Mouse (Mus musculus): ENCODE measurements at regions not wholly inside any gene's neighbourhood (a gene's known extent, or its start where the extent isn't known, plus 50 kb on each side); places are given as distances from the start of the nearest gene placed in this dataset.

DNA sequence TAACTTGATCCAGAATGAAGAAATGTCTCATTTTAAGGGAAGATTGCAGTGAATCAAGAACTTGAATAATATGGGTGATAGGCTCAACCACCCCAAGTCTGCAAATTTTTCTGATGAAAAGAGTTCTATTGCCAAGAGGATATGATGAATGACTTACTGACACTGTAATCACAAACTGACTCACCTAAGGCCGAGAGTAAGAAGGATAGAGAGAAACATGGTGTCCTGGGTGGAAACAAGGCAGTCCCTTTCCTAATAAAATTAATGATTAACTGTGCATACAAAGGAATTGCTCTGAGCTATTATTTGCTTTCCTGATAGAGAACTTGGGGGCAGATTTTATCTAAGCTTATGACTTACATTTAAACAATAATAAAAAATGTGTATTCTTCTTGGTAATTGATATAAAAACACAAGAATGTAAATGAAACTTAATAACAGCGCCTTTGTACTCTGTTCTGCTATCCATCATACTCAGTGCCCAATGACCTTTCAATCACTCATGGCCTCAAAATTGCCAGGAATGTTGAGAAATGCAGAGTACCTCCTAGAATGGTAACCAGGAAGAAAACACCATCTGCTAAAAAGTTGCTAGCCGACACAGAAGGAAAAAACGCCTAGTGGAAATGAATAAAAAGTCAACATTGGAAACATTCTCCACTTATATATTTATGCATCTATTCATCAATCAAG is 606.7 kb downstream of the Efnb2 start:
- no peak for DNase-seq (ENCODE audit: low read depth)

DNA sequence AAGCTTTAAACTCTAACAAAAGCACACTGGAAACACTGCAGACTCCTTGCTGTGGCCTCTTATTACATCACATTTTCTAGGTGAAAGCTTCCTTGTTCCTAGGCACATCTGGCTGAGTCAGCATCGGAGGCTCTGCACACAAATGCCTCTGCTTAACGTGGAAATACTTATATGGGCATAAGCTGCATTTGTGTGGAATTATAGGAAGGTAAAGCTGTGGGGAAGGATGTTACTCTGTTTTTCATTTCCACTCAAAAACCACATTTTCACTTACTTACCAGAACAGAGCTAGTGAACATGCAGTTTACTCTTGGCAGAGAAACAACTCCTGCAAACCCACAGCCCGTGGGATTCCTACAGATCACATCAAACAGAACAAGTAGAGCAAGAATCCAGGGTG is 609.9 kb downstream of the Efnb2 start:
- peak; percentile 69 for DNase-seq (ENCODE audit: low read depth)

DNA sequence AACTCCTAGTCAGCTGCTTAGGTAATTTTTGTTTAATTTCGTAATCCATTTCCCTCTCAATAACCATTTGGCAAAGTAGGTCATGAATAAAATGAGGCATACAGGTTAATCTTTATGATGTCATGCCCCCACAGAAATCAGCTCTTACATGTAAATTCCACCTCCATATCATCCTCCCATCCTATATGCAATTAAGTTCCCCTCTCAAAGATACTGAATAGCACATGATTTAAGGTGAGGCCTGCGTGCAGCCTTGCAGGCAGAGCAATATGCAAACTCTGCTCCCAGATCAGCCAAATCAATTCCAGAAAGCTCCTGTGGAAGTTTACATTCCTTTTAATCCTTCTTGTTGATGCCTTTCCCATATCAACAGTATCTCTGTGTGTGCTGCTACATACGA is 610.3 kb downstream of the Efnb2 start:
- DNase-seq (ENCODE audit: low read depth) = no peak

DNA sequence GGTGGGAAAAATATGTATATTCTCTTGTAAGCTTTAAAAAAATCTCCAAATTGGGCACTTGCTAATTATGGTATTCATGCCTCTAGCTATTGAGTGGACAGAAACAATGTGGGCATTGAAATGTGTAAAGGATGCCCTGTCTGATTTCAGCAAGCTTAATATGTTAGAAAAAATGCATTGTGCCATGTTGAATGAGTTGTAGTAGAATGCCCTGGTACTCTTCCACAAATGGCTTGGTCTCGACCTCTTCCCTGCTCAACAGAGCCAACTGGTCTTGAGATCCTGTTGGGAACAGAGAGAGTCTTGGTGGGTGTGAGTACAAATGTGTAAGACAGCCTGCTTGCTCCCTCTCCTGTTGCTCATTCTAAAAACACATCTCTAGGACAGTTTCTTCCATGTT is 616.1 kb downstream of the Efnb2 start:
- no peak for DNase-seq (ENCODE audit: low read depth)

DNA sequence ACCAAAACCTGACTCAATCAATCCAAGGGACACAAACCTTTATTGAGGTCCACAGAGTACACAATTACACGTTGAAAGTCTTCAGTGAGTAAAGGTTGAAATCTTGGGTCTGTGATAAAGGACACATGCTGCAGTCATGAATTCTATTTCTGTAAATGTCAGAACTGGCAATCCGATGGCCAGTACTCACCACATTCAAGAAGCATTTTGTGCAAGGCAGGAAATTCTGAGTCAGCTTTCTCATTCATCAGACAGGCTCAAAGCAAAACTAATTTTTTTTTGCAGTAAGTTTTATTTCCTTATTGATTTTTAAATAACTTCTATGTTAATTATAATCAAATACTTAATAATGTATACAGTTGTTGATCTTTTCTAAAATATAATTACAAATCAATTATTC is 616.7 kb downstream of the Efnb2 start:
- DNase-seq (ENCODE audit: low read depth) = peak; percentile 52

DNA sequence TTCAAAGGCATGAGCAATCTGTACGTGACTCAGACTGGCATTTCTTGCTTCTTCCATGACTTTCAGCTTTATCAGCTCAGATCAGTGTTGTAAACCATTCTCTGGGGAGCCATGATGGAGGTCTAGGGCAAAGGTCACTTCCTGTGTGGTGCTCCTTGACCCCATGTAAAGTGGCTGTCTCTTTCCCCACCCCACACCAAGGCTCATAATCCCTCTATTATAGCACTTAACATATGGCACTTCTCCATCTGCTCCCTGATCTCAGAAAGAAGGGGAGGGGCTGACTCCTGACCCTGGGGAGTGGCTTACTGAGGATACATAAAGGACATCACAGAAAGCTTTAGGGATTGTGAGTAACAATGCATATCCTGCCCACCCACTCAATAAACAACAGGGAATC is 623.1 kb downstream of the Efnb2 start:
- peak; percentile 9 for DNase-seq (ENCODE audit: low read depth)

DNA sequence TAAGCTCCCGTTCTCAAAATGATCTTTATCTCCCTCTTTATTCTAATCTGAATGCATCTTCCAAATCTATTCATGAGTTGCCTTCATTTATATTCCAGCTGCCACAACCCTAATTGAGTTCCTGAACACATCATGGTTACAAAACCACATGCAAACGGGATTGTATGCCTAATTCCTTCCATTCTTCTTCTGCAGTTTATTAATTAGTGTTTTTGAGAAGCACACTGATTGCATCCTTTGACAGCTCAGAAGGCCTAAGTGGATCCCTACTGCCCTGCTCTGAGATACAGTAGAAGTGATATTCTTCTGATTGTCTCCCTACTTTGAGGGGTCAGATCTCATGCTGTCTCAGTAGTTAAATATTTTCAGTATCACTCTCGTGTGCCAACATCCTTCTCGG is 649.9 kb downstream of the Efnb2 start:
- no peak for DNase-seq (ENCODE audit: low read depth)

DNA sequence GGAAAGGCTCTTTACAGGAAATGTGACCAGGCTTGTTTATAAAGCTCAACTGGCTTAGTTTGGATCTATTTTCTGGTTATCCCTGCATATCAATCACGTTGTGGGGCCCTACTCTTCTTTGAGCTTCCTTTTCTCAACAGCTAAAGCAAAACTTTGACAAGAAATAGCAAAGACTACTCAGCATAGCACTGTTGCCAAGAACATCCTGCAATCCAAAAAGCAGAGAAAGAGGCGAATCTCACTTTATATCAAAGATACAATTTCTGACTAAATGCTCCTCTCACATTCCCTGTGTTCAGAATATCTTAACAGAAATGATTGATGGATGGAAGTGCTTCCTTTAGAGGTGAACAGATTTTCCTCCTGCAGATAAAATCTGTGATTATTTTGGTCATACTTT is 666.1 kb downstream of the Efnb2 start:
- no peak for DNase-seq (ENCODE audit: low read depth)

DNA sequence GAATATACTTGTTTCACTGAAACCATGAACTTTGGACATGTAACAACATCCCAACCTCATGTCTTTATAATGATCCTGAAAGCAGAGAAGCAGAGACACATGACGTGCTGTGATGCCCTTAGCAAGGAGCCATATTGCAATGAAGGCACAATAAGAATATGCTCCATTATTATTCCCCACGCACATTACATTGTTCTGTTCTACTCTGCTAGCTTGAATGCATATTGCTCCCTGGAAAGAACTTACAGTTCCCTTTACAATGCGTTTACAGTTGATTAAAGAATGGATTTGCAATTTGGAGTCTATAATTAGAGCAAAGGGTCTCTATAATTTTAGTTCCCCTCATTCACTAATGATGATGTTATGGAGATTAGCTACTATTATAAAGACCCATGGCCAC is 672.2 kb downstream of the Efnb2 start:
- no peak for DNase-seq (ENCODE audit: low read depth)

DNA sequence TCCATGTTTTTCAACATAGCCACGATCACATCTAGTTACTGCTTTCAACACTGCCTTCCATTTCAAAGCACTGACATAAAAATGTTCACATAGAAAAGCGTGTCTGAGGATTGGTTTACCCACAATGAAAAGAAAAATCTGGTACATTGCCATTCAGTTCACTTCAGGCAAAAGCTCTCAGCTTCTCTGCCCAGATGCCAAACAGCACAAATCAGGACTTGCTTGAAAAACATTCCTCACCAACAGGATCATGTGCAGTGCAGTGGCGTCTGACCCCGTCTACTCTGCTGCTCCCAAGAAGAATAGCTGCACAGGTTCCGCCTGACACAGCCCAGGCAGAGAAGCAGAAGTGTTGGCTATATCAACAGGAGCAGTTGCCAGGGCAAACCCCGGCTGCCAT is 684.0 kb downstream of the Efnb2 start:
- no peak for DNase-seq (ENCODE audit: low read depth)

DNA sequence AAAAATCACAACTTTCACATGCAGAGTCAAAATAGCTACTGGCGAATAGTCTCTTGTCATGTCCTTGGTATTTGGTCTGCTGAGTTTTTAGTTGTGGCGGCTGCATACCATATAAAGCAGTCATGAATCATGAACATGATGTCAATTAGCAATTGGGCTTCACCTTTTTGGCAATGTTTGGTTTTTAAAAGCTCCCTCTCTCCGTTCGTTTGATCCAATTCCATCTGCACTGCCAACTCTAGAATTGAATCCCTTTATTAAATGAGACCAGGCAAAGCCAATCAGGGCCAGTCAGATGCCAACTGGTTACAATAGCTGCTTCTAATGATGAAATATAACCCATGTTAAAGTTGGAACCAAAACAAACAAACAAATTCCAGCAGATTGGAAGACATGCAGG is 687.3 kb downstream of the Efnb2 start:
- DNase-seq (ENCODE audit: low read depth) = no peak

DNA sequence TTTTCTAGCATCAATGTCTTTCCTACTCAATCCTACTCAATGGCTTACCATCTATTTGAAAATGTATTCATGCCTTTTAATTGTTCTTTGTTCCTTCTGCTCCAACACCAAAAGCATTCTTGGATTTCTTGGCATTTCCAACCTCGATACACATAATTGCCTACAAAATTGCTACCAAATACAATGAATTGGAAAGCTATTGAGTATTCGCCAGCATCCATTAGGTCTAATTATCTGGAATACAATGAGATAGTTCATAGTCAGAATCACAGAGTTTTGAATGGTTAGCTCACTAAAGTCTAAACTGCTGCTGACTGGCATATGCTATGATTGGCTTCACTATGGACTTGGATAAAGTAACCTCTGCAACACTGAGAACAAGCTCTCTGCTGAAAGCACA is 696.8 kb downstream of the Efnb2 start:
- no peak for DNase-seq (ENCODE audit: low read depth)

DNA sequence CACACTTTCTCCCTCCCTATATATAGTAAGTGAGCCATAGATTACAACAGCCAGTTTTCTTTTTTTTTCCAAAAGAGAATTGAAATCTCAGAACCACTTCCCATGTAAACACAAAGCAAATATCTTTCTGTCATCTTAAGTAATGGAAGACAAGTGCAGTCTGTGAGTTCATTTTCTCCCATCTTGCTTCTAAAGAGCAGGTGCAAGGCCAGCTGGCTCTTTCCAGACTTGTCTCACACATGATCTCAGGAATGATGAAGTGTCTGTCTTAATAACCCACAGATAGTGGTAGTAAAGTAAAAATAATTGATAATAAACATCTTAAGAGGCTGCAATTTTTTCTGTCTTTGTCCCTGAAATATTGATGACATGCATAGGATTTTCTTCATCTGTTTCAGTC is 704.3 kb downstream of the Efnb2 start:
- no peak for DNase-seq (ENCODE audit: low read depth)

DNA sequence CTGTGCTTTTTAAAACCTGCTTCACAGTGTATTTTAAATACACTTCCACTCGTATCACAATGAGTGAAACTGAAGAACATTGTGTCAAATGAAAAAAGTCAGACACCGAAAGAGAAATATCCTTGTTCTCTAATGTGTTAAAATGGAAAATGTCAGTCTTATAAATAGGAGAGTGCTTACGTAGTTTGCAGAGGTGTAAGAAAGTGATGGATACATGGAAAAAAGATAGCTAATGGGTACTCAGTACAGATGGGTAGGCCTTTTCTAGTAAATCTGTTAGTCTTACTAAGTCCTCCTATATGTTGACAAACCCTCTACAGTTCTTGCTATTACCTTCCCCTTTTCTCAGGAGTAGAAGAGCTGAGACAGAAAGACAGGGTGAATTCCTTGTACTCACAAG is 706.2 kb downstream of the Efnb2 start:
- DNase-seq (ENCODE audit: low read depth) = no peak

DNA sequence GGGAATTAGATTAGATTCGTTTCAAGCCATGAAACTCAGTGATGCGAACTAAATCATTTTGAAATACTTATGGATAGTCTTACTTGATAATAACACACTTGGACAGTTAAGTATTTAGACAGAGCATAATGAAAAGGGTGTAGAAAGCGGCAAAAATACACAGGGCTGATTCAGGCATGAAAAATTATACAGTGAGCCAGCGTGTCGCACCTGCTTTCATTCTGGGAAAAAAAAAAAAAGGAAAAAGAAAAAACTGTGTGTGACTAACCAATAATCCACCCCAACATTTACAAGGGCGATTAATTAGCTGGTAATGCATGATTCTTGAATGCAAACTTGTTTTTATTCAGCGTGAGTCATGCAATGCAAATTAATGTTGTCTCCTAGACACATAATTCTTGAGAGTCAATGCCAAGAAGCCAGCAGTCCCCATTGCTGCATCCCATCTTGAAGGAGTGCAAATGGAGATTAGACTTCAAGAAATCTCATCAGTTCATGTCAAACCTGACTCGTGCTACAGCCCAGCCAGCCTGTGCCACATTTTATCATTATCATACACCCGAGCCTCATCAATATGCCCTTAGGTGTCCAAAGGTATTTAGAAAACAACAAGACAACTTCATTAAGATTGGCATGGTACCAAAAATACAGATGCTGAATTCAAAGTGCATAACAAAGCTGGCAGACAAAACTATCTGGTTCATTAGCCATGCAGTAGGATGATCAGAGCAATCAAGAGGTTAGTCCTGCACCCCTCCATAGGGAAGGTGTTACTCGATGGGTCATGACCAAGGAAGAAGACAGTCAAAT is 714.9 kb downstream of the Efnb2 start:
- no peak for DNase-seq (ENCODE audit: low read depth)

DNA sequence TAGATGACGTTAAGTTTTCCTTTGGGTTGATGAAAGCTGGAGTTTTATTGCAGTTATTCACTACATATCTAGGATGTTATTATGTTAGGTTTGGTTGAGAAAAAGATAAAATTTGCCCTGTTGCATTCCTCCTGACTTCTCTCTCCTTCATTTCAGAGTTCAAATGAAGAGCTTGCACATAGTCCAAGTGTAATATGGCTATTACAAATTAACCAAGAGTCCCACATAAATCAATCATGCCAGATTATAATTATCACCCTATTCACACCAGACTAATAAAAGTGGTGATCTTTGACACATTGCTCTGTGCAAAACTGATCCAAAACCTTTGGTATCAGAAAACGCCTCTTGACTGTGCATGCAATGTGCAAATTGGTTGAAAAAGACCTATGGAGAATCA is 724.4 kb downstream of the Efnb2 start:
- no peak for DNase-seq (ENCODE audit: low read depth)

DNA sequence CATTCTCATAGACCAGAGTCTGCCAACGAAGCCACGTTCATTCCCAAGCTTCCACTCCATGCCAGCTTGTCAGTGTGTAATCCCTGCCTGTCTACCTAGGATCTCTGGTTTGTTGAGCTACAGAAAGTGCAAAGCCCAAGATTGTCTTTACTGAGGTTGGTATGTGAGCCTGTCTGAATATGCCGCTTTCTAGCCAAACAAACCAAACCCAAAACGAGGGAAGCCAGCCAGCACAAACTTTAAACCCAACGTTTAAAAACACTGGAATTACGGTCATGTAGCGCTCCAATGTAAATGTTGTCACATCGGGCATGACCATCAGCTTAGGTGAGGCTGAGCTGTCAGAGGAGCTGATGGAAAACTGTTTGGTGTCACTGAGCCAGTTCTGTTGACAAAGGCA is 741.6 kb downstream of the Efnb2 start:
- no peak for DNase-seq (ENCODE audit: low read depth)

DNA sequence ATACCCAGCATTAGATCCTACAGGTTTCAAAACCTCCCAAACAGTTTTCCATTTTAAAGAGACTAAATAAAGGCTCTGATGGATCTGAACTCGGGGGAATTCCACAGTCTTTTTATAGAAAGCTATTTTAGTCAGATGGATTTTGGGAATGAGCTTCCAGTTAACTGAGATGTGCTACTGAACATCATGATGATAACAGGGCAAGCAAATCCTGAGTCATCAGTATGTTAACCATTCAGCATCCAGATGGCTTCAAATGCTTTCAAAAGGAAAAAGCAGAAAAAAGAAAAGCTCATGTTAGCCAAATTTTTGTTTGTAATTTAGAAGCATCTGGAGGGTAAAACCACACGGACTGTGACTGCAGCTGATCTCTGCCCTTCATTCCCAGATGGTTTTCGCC is 766.7 kb downstream of the Efnb2 start:
- peak; percentile 7 for DNase-seq (ENCODE audit: low read depth)

DNA sequence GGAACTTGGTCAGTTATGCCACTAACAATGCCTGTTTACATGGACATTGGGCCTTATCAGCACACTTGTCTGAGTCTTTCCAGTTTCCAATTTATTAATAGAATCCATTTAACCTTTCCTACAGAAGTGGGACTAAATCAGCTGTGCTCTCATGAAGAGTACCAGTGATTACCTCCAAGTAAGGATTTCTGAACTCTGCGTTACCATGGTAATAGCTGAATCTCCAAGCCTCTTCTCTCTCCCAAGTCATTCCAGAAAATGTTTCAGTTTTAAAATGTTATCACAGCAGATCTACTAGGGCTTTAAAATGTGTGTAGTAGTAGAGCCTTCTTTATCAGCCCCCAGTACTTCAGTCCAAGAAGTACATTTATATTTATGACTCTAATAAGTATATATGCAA is 807.9 kb downstream of the Efnb2 start:
- no peak for DNase-seq (ENCODE audit: low read depth)

DNA sequence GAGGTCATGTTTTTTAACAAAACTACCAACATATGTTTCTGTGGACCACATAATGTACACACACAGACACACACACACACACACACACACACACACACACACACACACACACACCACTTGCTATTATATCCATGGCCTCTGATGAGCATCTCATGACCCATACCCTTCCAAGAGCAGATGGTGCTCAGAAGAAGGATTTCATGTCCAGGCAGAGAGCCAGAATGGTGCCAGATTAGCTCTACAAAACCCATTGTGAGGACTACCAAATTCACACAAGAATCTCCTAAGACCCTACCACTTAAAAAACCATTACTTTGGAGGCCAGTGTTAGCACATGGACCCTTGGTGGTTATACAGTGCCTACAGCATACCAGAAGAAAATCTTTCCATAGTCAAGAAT is 810.5 kb downstream of the Efnb2 start:
- no peak for DNase-seq (ENCODE audit: low read depth)

DNA sequence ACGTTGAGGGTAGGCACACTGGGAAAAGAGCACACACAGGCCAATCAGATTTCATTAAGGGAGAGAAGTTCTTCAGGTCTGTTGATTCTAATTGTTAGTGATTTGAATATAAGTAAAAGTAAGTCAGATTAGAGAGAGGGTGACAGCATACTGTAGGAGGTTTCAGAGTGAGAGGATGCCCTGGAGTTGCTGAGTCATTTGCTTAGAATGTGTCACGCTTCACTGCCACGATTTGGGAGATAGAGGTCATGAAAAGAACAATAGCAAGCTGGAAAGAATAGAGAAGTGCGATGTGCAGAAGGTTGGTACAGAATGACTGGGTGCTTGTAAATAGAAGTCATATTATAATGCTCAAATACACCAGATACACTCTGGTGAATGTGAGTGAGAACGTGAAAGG is 829.1 kb downstream of the Efnb2 start:
- DNase-seq (ENCODE audit: low read depth) = peak; percentile 2

DNA sequence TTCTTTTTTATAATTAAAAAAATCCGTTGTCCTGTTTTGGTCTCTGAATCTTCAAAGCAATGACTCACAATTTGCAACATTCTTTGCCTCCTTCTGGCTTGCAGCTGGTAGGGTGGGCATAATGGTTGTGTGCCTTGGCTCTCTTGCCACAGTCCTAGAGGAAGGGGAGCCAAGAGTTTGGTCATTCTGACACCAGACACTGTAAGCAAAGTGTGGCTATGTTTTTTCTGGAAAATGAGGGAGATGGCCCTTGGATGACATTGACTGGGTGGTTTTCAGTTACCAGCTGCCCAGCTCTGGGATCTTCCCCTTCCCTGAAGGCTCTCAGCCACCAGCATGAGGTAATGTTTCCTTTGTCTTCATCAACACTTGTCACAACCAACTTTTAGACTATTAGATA is 833.2 kb downstream of the Efnb2 start:
- DNase-seq (ENCODE audit: low read depth) = peak; percentile 2

DNA sequence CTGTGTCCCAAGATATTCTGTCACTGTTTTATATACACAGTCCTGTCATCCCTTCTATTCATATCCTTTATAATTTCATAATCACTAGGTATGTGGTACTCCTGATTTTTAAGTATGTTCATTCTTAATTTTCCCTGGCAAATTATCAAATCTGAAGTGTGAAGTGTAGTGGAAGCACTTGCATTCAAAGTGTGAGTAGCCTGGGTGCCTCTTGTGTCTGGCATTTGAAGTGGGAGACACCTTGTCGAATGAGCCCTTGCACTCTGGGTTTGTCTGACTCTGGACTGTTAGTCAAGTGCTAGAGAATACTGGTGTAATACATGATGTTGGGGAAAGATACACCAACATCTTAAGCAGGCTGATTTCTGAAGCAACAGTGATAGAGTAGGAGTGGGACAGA is 852.6 kb downstream of the Efnb2 start:
- DNase-seq (ENCODE audit: low read depth) = no peak

DNA sequence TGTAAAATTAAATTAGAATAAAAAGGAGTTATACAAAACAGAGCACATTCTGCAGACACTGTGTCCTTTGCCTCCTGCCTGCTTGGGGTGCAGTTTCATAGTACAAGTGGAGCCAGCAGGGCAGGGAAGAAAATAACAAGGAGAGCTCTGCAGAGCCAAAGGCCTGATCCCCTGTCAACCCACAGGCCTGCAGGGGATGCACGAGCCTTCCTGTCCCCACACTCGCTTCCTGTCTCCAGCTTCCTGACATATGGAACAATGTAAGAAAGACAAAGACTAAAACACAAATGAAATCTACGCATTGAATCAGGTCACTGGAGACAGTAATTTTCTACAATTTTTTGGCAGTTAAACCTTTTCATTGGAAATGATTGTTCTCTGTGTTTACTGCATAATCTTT is 861.8 kb downstream of the Efnb2 start:
- no peak for DNase-seq (ENCODE audit: low read depth)

Data from NIH3T3 (cell line).